Mouse (Mus musculus) B cell, adult 2 months (primary cell): ENCODE measurements around the gene Hist1h3f.
"Not testable (repeated sequence)": the region's sequence is repeated elsewhere in the genome, so short reads cannot be mapped to it uniquely, and the experiment has no call there.

Experiments
- DNase-seq, 2 experiments: peaks; one replicate each; pipeline ENCODE4 v3.0.0; 2022

Gene Hist1h3f

DNA sequence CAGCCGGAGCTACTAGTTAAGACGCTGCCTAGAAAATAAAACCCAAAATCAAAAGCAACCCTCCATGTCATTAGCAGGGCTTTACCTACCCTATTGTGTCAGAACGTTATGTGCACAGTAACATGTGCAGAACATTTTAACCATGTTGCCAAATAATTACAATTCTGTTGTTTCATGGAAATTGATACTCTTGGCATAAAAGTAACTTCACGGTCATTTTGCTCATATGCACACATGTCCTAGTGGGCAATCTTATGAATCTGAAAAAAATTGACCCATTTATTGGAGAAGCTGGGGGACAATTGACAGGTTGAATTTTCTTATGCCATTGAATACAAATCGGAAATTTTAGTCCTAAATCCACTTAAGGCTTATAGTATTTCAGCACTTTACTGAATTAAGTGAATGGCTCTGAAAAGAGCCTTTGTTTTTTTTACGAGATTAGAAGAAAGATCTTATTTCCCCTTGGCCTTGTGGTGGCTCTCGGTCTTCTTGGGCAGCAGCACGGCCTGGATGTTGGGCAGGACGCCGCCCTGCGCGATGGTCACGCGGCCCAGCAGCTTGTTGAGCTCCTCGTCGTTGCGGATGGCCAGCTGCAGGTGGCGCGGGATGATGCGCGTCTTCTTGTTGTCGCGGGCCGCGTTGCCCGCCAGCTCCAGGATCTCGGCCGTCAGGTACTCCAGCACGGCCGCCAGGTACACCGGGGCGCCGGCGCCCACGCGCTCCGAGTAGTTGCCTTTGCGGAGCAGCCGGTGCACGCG, 26.6 kb downstream of the Hist1h3f start:
- not testable (repeated sequence) for DNase-seq

GRCm38 (mm10) chr13:23571022-23571503, 27.2 kb downstream of the Hist1h3f start, which contains the start of the genes Hist1h2ae and Hist1h2bg:
Gene Hist1h2ae (minus strand): TSS chr13:23571220.
Gene Hist1h2bg (plus strand): TSS chr13:23571396.
- DNase-seq, result peak; percentile 76 to 82

DNA sequence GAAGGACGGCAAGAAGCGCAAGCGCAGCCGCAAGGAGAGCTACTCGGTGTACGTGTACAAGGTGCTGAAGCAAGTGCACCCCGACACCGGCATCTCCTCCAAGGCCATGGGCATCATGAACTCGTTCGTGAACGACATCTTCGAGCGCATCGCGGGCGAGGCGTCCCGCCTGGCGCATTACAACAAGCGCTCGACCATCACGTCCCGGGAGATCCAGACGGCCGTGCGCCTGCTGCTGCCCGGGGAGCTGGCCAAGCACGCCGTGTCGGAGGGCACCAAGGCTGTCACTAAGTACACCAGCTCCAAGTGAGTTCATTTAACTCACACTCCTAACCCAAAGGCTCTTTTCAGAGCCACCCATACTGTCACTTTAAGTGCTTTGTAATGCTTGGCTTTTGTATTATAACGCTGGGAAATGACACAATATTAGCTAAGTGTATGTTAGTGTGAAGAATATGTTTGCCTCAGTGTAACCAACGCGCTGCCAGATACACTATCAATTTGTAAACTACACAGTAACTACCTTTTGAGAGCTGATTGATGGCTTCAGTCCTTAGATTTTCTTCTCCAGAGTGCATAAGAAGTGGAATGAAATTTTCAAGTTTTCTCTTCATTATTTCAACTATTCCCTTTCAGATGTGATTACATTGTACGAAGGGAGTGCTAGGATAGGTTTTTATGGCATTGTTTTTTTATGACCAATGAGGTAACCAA, 27.8 kb downstream of the Hist1h3f start:
- DNase-seq, result peak in 1 of 2 experiments; percentile 47

- no peak for DNase-seq
Measured at GRCm38 (mm10) chr13:23572218-23573033, 28.6 kb downstream of the Hist1h3f start.

DNA sequence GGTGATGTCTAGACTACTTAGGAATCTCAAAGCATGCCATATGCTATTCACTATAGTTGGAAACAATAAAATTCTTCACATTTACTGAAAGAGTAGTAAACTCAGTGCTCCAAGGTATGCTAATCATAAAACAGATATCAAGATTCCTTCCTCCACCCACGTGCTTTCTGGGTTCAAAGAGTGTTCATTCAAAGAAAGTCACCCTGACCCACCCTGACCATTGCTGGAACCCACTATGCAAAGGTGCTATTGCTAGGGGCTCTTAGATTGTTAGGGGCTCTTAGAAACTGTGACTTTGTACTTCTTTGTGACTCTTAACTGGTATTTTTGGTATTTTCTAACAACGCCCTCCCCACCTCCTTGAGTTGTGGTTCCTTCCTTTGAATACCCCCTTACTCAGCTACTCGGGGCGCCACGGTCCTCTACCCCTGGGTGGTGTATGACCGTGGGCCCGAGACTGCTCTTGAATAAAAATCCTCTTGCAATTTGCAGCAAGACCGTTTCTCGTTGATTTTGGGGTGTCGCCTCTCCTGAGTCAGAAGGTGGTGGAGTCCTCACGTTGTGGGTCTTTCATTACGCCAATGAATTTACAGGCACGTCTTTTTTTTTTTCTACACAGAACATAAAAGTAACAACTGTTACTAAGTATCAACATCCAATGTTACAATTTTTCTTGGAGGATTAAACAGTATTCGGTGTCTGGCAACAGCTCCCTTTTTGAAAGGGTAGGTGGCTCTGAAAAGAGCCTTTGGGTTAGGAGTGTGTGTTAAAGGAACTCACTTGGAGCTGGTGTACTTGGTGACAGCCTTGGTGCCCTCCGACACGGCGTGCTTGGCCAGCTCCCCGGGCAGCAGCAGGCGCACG, 29.4 kb downstream of the Hist1h3f start:
- DNase-seq, result peak; percentile 35 to 42

GRCm38 (mm10) chr13:23573898-23574524, 30.2 kb downstream of the Hist1h3f start, which contains the start of the genes Hist1h2bf and Hist1h2ad:
Gene Hist1h2bf (minus strand): TSS chr13:23574196.
Gene Hist1h2ad (plus strand): TSS chr13:23574381.
- DNase-seq, result peak; percentile 86 to 88

DNA sequence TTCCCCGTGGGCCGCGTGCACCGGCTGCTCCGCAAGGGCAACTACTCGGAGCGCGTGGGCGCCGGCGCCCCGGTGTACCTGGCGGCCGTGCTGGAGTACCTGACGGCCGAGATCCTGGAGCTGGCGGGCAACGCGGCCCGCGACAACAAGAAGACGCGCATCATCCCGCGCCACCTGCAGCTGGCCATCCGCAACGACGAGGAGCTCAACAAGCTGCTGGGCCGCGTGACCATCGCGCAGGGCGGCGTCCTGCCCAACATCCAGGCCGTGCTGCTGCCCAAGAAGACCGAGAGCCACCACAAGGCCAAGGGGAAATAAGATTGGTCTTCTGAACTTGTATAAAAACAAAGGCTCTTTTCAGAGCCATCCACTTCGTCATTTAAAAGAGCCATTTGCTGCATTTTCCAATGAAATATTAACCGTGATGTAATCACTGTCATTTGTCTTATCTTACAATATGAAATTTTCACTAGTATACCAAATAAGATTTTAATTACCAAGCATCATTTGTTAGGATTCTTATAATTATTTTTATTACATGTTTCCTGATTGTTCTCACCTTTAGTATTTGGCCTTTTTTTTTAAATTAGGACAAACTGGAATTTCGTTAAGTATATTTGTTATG, 30.8 kb downstream of the Hist1h3f start:
- peak; percentile 51 to 54 for DNase-seq

DNA sequence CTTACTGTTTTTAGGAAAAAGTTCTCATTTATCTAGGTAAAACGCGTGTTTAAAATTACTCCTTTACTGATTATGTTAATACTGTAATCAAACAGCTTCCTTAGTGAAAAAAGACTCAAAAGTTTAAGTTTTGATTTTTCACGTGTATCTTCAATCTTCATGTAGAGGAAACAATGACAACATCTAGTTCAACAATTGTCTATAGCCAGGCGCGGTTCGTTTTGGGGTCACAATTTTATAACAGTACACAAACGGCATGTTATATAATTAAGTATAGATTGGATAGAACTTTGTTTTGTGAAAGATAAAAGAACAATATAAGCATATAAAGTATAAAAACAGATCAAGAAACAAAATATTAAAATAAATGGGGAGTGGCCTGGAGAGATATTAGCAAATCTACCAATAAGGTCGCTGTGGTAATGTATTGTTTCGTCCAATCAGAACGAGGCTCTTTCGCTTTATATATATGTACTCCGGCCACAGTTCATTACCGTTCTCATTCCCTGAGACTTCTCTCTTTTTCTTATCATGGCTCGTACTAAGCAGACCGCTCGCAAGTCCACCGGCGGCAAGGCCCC, 31.5 kb downstream of the Hist1h3f start, which contains the start of gene Hist1h3d:
Hist1h3d (plus strand) TSS at position 493 of the 581 bp plus-strand sequence.
- peak; percentile 74 to 77 for DNase-seq

DNA sequence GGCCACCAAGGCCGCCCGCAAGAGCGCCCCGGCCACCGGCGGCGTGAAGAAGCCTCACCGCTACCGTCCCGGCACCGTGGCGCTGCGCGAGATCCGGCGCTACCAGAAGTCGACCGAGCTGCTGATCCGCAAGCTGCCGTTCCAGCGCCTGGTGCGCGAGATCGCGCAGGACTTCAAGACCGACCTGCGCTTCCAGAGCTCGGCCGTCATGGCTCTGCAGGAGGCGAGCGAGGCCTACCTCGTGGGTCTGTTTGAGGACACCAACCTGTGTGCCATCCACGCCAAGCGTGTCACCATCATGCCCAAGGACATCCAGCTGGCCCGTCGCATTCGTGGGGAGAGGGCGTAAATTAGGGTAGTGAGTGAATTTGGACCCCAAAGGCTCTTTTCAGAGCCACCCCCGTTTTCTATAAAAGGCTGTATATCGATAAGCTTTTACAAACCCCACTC, 32.0 kb downstream of the Hist1h3f start:
- DNase-seq, result peak in 1 of 2 experiments; percentile 38

DNA sequence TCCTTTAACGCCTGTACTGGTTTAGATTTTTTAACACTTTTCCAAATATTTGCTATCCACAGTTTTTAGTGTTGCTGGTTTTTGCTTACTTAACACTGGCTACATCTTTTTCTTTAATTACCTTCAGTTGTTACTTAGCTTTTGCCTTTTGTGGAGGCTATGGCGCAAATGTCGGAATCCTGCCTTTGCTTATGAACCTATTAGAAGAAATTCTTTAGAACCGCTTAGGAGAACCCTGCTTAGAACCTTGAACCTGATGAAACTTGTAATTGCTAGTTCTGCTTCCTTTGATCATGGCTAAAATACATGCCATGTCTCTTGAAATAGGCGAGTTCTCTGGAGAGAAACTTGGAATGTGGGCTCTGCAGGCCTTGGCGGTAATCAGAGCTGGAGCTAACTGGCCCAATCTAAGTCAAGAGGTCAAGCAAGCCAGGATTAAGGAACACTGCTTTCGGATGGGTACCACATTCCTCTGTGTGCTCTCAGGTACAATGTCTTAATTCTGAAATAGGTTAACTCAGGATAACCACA, 32.6 kb downstream of the Hist1h3f start:
- no peak for DNase-seq

- DNase-seq, result no peak
Measured at GRCm38 (mm10) chr13:23576906-23577639, 33.2 kb downstream of the Hist1h3f start.

GRCm38 (mm10) chr13:23577835-23578234, 34.0 kb downstream of the Hist1h3f start:
- no peak for DNase-seq

GRCm38 (mm10) chr13:23581408-23582218, 37.8 kb downstream of the Hist1h3f start, which contains the start of gene Hist1h4d:
Gene Hist1h4d (plus strand): TSS chr13:23581598.
- peak; percentile 97 for DNase-seq

- DNase-seq, result no peak
Measured at GRCm38 (mm10) chr13:23582219-23583056, 38.6 kb downstream of the Hist1h3f start.

- no peak for DNase-seq
Measured at GRCm38 (mm10) chr13:23583387-23584068, 39.7 kb downstream of the Hist1h3f start.

GRCm38 (mm10) chr13:23584331-23584730, 40.5 kb downstream of the Hist1h3f start:
- peak in 1 of 2 experiments; percentile 31 for DNase-seq
